Mouse (Mus musculus): ENCODE results near the gene Itga6. TPM values are rescaled to one million over a fixed set of nuclear protein-coding genes. Genes with fewer than 3 reads are reported as not detected.
"Not testable (repeated sequence)": the region's sequence is repeated elsewhere in the genome, so short reads cannot be mapped to it uniquely, and the experiment has no call there.

Itga6 gene
- polyA plus RNA-seq, 1 experiment from 2014 or later, result 118 TPM

- DNase-seq (ENCODE audit: low read depth, low spot score) (no peak), ATAC-seq (no peak)
- in situ Hi-C loops (cut with MboI; ENCODE audit: low pct_unique_long_range_greater_than_20kb), result no loop called here
- H3K27me3 ChIP-seq, result no peaks in the 10 kb centered on the region
- TF ChIP-seq CTCF (IDR thresholded peaks at IDR 0.05), result no peak
- POLR2A ChIA-PET, result no interaction called here
- CTCF ChIA-PET, result interaction anchor here (0.8 kb wide), 1 partner anchor 73 kb away, joined by 3 read pairs; no protein-coding TSS in a partner anchor
These were observed 137.7 kb downstream of the Itga6 start for GRCm38 (mm10) chr2:71882914-71883651.

GRCm38 (mm10) chr2:71887269-71887668 lies 141.9 kb downstream of the Itga6 start:
- no peaks in the 10 kb centered on the region for H3K27me3 ChIP-seq
- TF ChIP-seq CTCF (IDR thresholded peaks at IDR 0.05), result no peak
- in situ Hi-C loops (cut with MboI; ENCODE audit: low pct_unique_long_range_greater_than_20kb), result no loop called here
- ChIA-PET CTCF (no interaction called here), POLR2A (no interaction called here)
- ATAC-seq (no peak), DNase-seq (ENCODE audit: low read depth, low spot score) (no peak)

- POLR2A ChIA-PET, result interaction anchor here (0.6 kb wide), 1 partner anchor 28 kb away, joined by 4 read pairs; no protein-coding TSS in a partner anchor
- ATAC-seq (no peak), DNase-seq (ENCODE audit: low read depth, low spot score) (no peak)
- TF ChIP-seq CTCF (IDR thresholded peaks at IDR 0.05), result no peak
- CTCF ChIA-PET, result no interaction called here
- in situ Hi-C loops (cut with MboI; ENCODE audit: low pct_unique_long_range_greater_than_20kb), result no loop called here
- H3K27me3 ChIP-seq, result no peaks in the 10 kb centered on the region
These were observed 143.0 kb downstream of the Itga6 start for GRCm38 (mm10) chr2:71888437-71888836.

- TF ChIP-seq CTCF (IDR thresholded peaks at IDR 0.05), result no peak
- ATAC-seq (no peak), DNase-seq (ENCODE audit: low read depth, low spot score) (no peak)
- in situ Hi-C loops (cut with MboI; ENCODE audit: low pct_unique_long_range_greater_than_20kb), result no loop called here
- POLR2A ChIA-PET, result interaction anchor here (0.6 kb wide), 1 partner anchor 28 kb away, joined by 3 read pairs; no protein-coding TSS in a partner anchor
- no peaks in the 10 kb centered on the region for H3K27me3 ChIP-seq
- CTCF ChIA-PET, result interaction anchor here (1.3 kb wide), 1 partner anchor 13 kb away, joined by 3 read pairs; no protein-coding TSS in a partner anchor
These were observed 146.1 kb downstream of the Itga6 start for GRCm38 (mm10) chr2:71891536-71891935.

- CTCF ChIA-PET, result interaction anchor here (1.2 to 1.3 kb wide), 2 partner anchors 14 to 62 kb away, joined by 3 to 4 read pairs; no protein-coding TSS in a partner anchor
- in situ Hi-C loops (cut with MboI; ENCODE audit: low pct_unique_long_range_greater_than_20kb), result no loop called here
- POLR2A ChIA-PET, result no interaction called here
- no peak for ATAC-seq
- no peak for DNase-seq (ENCODE audit: low read depth, low spot score)
- TF ChIP-seq CTCF (IDR thresholded peaks at IDR 0.05), result no peak
- H3K27me3 ChIP-seq, result no peaks in the 10 kb centered on the region
These were observed 147.4 kb downstream of the Itga6 start for GRCm38 (mm10) chr2:71892741-71893349.

GRCm38 (mm10) chr2:71895596-71896286 lies 150.3 kb downstream of the Itga6 start:
- POLR2A ChIA-PET, result interaction anchor here (0.6 kb wide), 1 partner anchor 61 kb away, joined by 4 read pairs; no protein-coding TSS in a partner anchor
- TF ChIP-seq CTCF (IDR thresholded peaks at IDR 0.05), result no peak
- ATAC-seq (no peak), DNase-seq (ENCODE audit: low read depth, low spot score) (no peak)
- CTCF ChIA-PET, result interaction anchor here (1.3 kb wide), 1 partner anchor 60 kb away, joined by 4 read pairs; no protein-coding TSS in a partner anchor
- no peaks in the 10 kb centered on the region for H3K27me3 ChIP-seq
- in situ Hi-C loops (cut with MboI; ENCODE audit: low pct_unique_long_range_greater_than_20kb), result no loop called here

- no peaks in the 10 kb centered on the region for H3K27me3 ChIP-seq
- POLR2A ChIA-PET, result no interaction called here
- DNase-seq (ENCODE audit: low read depth, low spot score) (no peak), ATAC-seq (no peak)
- in situ Hi-C loops (cut with MboI; ENCODE audit: low pct_unique_long_range_greater_than_20kb), result no loop called here
- CTCF ChIA-PET, result interaction anchor here (0.5 to 1.6 kb wide), 3 partner anchors 22 to 135 kb away, joined by 3 to 6 read pairs (median 6); no protein-coding TSS in a partner anchor
- no peak for TF ChIP-seq CTCF (IDR thresholded peaks at IDR 0.05)
These were observed 152.0 kb downstream of the Itga6 start for GRCm38 (mm10) chr2:71897420-71897819.

GRCm38 (mm10) chr2:71898335-71898856 lies 153.0 kb downstream of the Itga6 start:
- ChIA-PET POLR2A (no interaction called here), CTCF (interaction anchor here (0.7 to 1.0 kb wide), 2 partner anchors 10 to 59 kb away, joined by 3 to 4 read pairs; no protein-coding TSS in a partner anchor)
- no peaks in the 10 kb centered on the region for H3K27me3 ChIP-seq
- ATAC-seq (no peak), DNase-seq (ENCODE audit: low read depth, low spot score) (no peak)
- TF ChIP-seq CTCF (IDR thresholded peaks at IDR 0.05), result peak; percentile 75
- in situ Hi-C loops (cut with MboI; ENCODE audit: low pct_unique_long_range_greater_than_20kb), result no loop called here

GRCm38 (mm10) chr2:71899886-71900285 lies 154.5 kb downstream of the Itga6 start:
- TF ChIP-seq CTCF (IDR thresholded peaks at IDR 0.05), result no peak
- DNase-seq (ENCODE audit: low read depth, low spot score) (no peak), ATAC-seq (no peak)
- ChIA-PET CTCF (interaction anchor here (1.7 to 3.0 kb wide), 2 partner anchors 45 to 56 kb away, joined by 3 to 22 read pairs; no protein-coding TSS in a partner anchor), POLR2A (no interaction called here)
- in situ Hi-C loops (cut with MboI; ENCODE audit: low pct_unique_long_range_greater_than_20kb), result loop anchor here (5.0 kb wide), 2 partner anchors 57 to 127 kb away; no protein-coding TSS in a partner anchor
- no peaks in the 10 kb centered on the region for H3K27me3 ChIP-seq

- in situ Hi-C loops (cut with MboI; ENCODE audit: low pct_unique_long_range_greater_than_20kb), result no loop called here
- no peak for DNase-seq (ENCODE audit: low read depth, low spot score)
- ChIA-PET POLR2A (no interaction called here), CTCF (interaction anchor here (2.6 kb wide), 1 partner anchor 14 kb away, joined by 6 read pairs; no protein-coding TSS in a partner anchor)
- H3K27me3 ChIP-seq, result no peaks in the 10 kb centered on the region
- no peak for TF ChIP-seq CTCF (IDR thresholded peaks at IDR 0.05)
- ATAC-seq, result no peak
These were observed 159.7 kb downstream of the Itga6 start for GRCm38 (mm10) chr2:71905154-71905553.

- POLR2A ChIA-PET, result not testable (repeated sequence)
These were observed 160.9 kb downstream of the Itga6 start for GRCm38 (mm10) chr2:71906356-71906755.

More at GRCm38 (mm10) chr2:71906356-71906755, 160.9 kb downstream of the Itga6 start:
- DNase-seq (ENCODE audit: low read depth, low spot score); in situ Hi-C loops (cut with MboI; ENCODE audit: low pct_unique_long_range_greater_than_20kb); ATAC-seq; CTCF ChIA-PET; H3K27me3 ChIP-seq: not testable (repeated sequence)
